Mouse (Mus musculus): ENCODE results near the gene Mta3. TPM values are rescaled to one million over a fixed set of nuclear protein-coding genes. Genes with fewer than 3 reads are reported as not detected.

Gene Mta3
- polyA plus RNA-seq, 1 experiment, result 12.9 TPM

DNA sequence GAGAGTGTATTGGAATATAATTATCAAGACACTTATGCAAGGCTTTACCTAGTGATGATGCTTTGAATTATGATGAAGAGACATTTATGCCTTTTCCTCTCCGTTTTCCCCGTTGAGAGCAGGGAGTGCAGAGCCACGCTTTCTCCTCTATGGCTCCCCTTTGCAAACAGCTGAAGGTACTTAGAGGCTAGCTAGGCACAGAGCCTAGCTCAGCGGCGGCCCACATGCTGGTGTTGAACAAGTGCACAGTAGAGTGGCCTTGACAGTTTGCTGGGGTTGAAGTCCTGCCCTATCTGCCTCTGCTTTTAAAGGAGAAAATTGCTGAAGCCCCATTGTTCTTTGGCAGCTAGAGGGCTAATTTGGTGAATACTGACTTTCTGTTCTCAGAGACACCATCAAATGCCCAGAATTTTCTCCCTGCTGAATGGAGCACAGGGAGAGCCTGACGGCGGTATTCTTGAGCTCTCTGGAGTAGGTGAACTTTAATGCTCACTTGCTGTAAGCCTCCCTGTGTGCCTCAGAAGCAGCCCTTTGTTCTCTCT lies 34.2 kb downstream of the Mta3 start:
- Histone ChIP-seq H3K9me3 (ENCODE audit: control insufficient read depth, low read length) (peaks cover 3% of the 10 kb centered on the region; the same call in 1 of the 2 replicates), H3K36me3 (ENCODE audit: control insufficient read depth) (peaks cover 71% of the 10 kb centered on the region), H3K27me3 (ENCODE audit: control insufficient read depth) (no peaks in the 10 kb centered on the region), H3K4me1 (ENCODE audit: control insufficient read depth) (peaks cover 34% of the 10 kb centered on the region), H3K4me3 (replicated peaks) (no peak overlapping the region)
- TF ChIP-seq GATA1 (IDR thresholded peaks at IDR 0.05; ENCODE audit: low read length), result no peak
- no peak for TF ChIP-seq TAL1 (IDR thresholded peaks at IDR 0.05; ENCODE audit: low read length)

- no peaks in the 10 kb centered on the region for H3K27me3 ChIP-seq (ENCODE audit: control insufficient read depth)
- peaks cover 74% of the 10 kb centered on the region for H3K36me3 ChIP-seq (ENCODE audit: control insufficient read depth)
- H3K4me1 ChIP-seq (ENCODE audit: control insufficient read depth), result peaks cover 30% of the 10 kb centered on the region
- H3K4me3 ChIP-seq (replicated peaks), result no peak overlapping the region
- peaks cover 3% of the 10 kb centered on the region; the same call in 1 of the 2 replicates for H3K9me3 ChIP-seq (ENCODE audit: control insufficient read depth, low read length)
- TF ChIP-seq GATA1 (IDR thresholded peaks at IDR 0.05; ENCODE audit: low read length), result no peak
Measured at GRCm38 (mm10) chr17:83741243-83741642, 35.3 kb downstream of the Mta3 start.

GRCm38 (mm10) chr17:83744231-83744824 lies 38.4 kb downstream of the Mta3 start:
- H3K27me3 ChIP-seq (ENCODE audit: control insufficient read depth), result no peaks in the 10 kb centered on the region
- TF ChIP-seq TAL1 (IDR thresholded peaks at IDR 0.05; ENCODE audit: low read length), result no peak
- no peak for TF ChIP-seq GATA1 (IDR thresholded peaks at IDR 0.05; ENCODE audit: low read length)
- H3K9me3 ChIP-seq (ENCODE audit: control insufficient read depth, low read length), result peaks cover 3% of the 10 kb centered on the region; the same call in 1 of the 2 replicates
- H3K4me1 ChIP-seq (ENCODE audit: control insufficient read depth), result peaks cover 26% of the 10 kb centered on the region
- H3K4me3 ChIP-seq (replicated peaks), result no peak overlapping the region
- H3K36me3 ChIP-seq (ENCODE audit: control insufficient read depth), result peaks cover 70% of the 10 kb centered on the region

DNA sequence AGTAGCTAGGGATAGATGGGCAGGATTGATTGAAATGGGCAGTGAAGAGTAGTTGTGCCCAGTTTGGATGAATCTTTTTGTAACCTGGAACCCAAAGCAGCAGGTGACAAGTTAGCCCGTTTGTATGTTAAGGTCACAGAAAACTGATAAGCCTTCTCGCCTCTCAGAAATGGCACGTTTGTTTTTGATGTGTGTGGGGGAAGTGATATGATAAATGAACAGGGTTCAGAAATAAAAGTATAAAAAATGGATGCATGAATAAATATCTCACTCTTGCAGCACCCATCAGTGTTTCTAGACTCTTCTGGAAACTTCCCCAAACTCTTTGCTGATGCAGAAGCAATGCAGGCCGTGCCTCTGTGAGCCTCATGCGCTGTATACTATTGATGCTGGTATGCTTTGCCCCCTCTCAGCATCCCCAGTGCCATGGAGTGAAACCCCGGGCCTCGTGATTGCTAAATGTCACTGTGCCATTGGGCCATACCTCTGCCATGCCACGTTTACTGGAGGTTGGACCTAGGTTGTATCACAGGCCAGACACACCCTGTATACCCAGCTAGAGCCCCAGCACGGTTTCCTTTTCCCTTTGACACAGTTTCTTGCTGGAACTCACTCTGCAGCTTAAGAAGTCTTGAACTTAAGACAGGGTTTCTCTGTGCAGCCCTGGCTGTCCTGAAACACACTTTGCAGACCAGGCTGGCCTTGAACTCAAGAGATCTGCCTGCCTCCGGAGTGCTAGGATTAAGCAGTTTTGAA lies 41.6 kb downstream of the Mta3 start:
- peaks cover 58% of the 10 kb centered on the region for H3K36me3 ChIP-seq (ENCODE audit: control insufficient read depth)
- H3K4me3 ChIP-seq (replicated peaks), result no peak overlapping the region
- H3K9me3 ChIP-seq (ENCODE audit: control insufficient read depth, low read length), result peaks cover 3% of the 10 kb centered on the region; the same call in 1 of the 2 replicates
- TF ChIP-seq GATA1 (IDR thresholded peaks at IDR 0.05; ENCODE audit: low read length) (no peak), TAL1 (IDR thresholded peaks at IDR 0.05; ENCODE audit: low read length) (no peak)
- no peaks in the 10 kb centered on the region for H3K27me3 ChIP-seq (ENCODE audit: control insufficient read depth)
- H3K4me1 ChIP-seq (ENCODE audit: control insufficient read depth), result peaks cover 35% of the 10 kb centered on the region

GRCm38 (mm10) chr17:83750216-83750950 lies 44.4 kb downstream of the Mta3 start:
- TF ChIP-seq TAL1 (IDR thresholded peaks at IDR 0.05; ENCODE audit: low read length) (no peak), GATA1 (IDR thresholded peaks at IDR 0.05; ENCODE audit: low read length) (no peak)
- Histone ChIP-seq H3K4me3 (replicated peaks) (no peak overlapping the region), H3K4me1 (ENCODE audit: control insufficient read depth) (peaks cover 33% of the 10 kb centered on the region), H3K27me3 (ENCODE audit: control insufficient read depth) (no peaks in the 10 kb centered on the region), H3K9me3 (ENCODE audit: control insufficient read depth, low read length) (no peaks in the 10 kb centered on the region), H3K36me3 (ENCODE audit: control insufficient read depth) (peaks cover 61% of the 10 kb centered on the region)

GRCm38 (mm10) chr17:83753112-83753899 lies 47.3 kb downstream of the Mta3 start:
- Histone ChIP-seq H3K36me3 (ENCODE audit: control insufficient read depth) (peaks cover 72% of the 10 kb centered on the region), H3K9me3 (ENCODE audit: control insufficient read depth, low read length) (no peaks in the 10 kb centered on the region), H3K4me3 (replicated peaks) (no peak overlapping the region), H3K27me3 (ENCODE audit: control insufficient read depth) (no peaks in the 10 kb centered on the region), H3K4me1 (ENCODE audit: control insufficient read depth) (peaks cover 11% of the 10 kb centered on the region)
- no peak for TF ChIP-seq GATA1 (IDR thresholded peaks at IDR 0.05; ENCODE audit: low read length)
- TF ChIP-seq TAL1 (IDR thresholded peaks at IDR 0.05; ENCODE audit: low read length), result no peak

DNA sequence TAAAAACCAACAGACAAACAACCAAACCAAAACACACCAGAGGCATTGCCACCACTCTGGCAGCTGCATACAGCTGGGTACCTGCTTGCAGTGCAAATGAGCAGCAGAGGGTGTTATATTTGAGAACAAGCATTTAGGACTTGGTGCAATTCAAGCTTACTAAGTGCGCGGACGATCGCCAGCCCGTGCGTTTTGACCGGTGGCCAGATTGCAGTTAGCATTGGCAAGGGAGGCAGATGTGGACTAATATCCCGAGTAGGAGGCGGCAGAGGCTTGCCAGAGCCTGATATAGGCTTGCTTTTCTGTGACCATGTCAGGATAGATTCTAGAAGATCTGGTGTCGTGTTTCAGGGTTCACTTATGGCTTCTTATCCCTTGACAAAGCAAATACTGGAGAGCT lies 52.1 kb downstream of the Mta3 start:
- Histone ChIP-seq H3K36me3 (ENCODE audit: control insufficient read depth) (peaks cover 86% of the 10 kb centered on the region), H3K4me3 (replicated peaks) (no peak overlapping the region), H3K27me3 (ENCODE audit: control insufficient read depth) (no peaks in the 10 kb centered on the region), H3K4me1 (ENCODE audit: control insufficient read depth) (no peaks in the 10 kb centered on the region; the same call in 1 of the 2 replicates), H3K9me3 (ENCODE audit: control insufficient read depth, low read length) (peaks cover 9% of the 10 kb centered on the region)
- no peak for TF ChIP-seq TAL1 (IDR thresholded peaks at IDR 0.05; ENCODE audit: low read length)
- no peak for TF ChIP-seq GATA1 (IDR thresholded peaks at IDR 0.05; ENCODE audit: low read length)

DNA sequence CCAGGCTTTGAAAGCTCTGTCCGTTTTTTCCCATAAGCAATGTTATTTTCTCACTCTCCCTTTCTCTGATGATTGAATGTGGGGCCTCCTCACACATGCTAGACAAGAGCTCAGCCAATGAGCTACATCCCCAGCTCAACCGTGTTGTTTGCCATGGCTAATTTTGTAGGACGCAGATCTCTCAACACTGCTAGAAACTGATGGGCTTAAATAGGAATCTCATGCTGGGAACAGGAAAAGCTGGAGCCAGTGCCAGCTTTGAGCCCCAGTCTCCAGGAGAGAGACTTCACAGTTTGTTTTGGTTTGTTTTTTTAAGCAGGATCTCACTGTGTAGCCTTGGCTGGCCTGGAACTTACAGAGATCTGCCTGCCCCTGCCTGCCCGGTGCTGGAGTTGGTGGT lies 53.6 kb downstream of the Mta3 start:
- Histone ChIP-seq H3K27me3 (ENCODE audit: control insufficient read depth) (no peaks in the 10 kb centered on the region), H3K4me3 (replicated peaks) (no peak overlapping the region), H3K4me1 (ENCODE audit: control insufficient read depth) (no peaks in the 10 kb centered on the region; the same call in 1 of the 2 replicates), H3K9me3 (ENCODE audit: control insufficient read depth, low read length) (peaks cover 9% of the 10 kb centered on the region), H3K36me3 (ENCODE audit: control insufficient read depth) (peaks cover 85% of the 10 kb centered on the region)
- no peak for TF ChIP-seq GATA1 (IDR thresholded peaks at IDR 0.05; ENCODE audit: low read length)
- TF ChIP-seq TAL1 (IDR thresholded peaks at IDR 0.05; ENCODE audit: low read length), result no peak
